Mouse (Mus musculus): ENCODE data around the gene Pbld1. TPM values are rescaled to one million over a fixed set of nuclear protein-coding genes. Genes with fewer than 3 reads are reported as not detected.

The Pbld1 gene
- polyA plus RNA-seq, 1 experiment from 2014 or later = 0.74 TPM

GRCm38 (mm10) chr10:63061266-63061665, 1.3 kb downstream of the Pbld1 start:
- Histone ChIP-seq H3K4me3 (ENCODE audit: low read depth, low read length) (no peak overlapping the region), H3K9me3 (replicated peaks; ENCODE audit: control insufficient read depth, low read length) (no peaks in the 10 kb centered on the region), H3K27ac (replicated peaks; ENCODE audit: low read depth, low read length) (no peak overlapping the region), H3K27me3 (ENCODE audit: control insufficient read depth, insufficient read depth, low read length) (no peaks in the 10 kb centered on the region), H3K9ac (replicated peaks; ENCODE audit: low read length) (no peak overlapping the region), H3K4me1 (ENCODE audit: control insufficient read depth, insufficient read depth, low read length) (no peaks in the 10 kb centered on the region), H3K4me2 (ENCODE audit: low read depth, low read length) (no peak overlapping the region), H3K36me3 (replicated peaks; ENCODE audit: control insufficient read depth, insufficient read depth, low read depth, low read length) (no peaks in the 10 kb centered on the region)
- DNase-seq (ENCODE audit: low spot score) (no peak), ATAC-seq (replicated peaks; ENCODE audit: insufficient number of reproducible peaks, low FRiP score, low TSS enrichment, low read depth) (no peak)
- 70% methylated on average over 12 of the region's 12 CpGs for WGBS

- Histone ChIP-seq H3K9me3 (replicated peaks; ENCODE audit: control insufficient read depth, low read length) (no peaks in the 10 kb centered on the region), H3K9ac (replicated peaks; ENCODE audit: low read length) (no peak overlapping the region), H3K4me3 (ENCODE audit: low read depth, low read length) (no peak overlapping the region), H3K36me3 (replicated peaks; ENCODE audit: control insufficient read depth, insufficient read depth, low read depth, low read length) (no peaks in the 10 kb centered on the region), H3K4me1 (ENCODE audit: control insufficient read depth, insufficient read depth, low read length) (no peaks in the 10 kb centered on the region), H3K4me2 (ENCODE audit: low read depth, low read length) (no peak overlapping the region), H3K27ac (replicated peaks; ENCODE audit: low read depth, low read length) (no peak overlapping the region), H3K27me3 (ENCODE audit: control insufficient read depth, insufficient read depth, low read length) (no peaks in the 10 kb centered on the region)
- 93% methylated on average over 5 of the region's 5 CpGs for WGBS
- DNase-seq (ENCODE audit: low spot score) = no peak
- ATAC-seq (replicated peaks; ENCODE audit: insufficient number of reproducible peaks, low FRiP score, low TSS enrichment, low read depth) = no peak
Measured at GRCm38 (mm10) chr10:63062696-63063095, 2.7 kb downstream of the Pbld1 start.

GRCm38 (mm10) chr10:63063365-63063764, 3.4 kb downstream of the Pbld1 start:
- DNase-seq (ENCODE audit: low spot score) (no peak), ATAC-seq (replicated peaks; ENCODE audit: insufficient number of reproducible peaks, low FRiP score, low TSS enrichment, low read depth) (no peak)
- H3K27ac ChIP-seq (replicated peaks; ENCODE audit: low read depth, low read length) = no peak overlapping the region

GRCm38 (mm10) chr10:63064516-63064915, 4.6 kb downstream of the Pbld1 start:
- no peak overlapping the region for H3K9ac ChIP-seq (replicated peaks; ENCODE audit: low read length)
- no peaks in the 10 kb centered on the region for H3K4me1 ChIP-seq (ENCODE audit: control insufficient read depth, insufficient read depth, low read length)
- no peaks in the 10 kb centered on the region for H3K36me3 ChIP-seq (replicated peaks; ENCODE audit: control insufficient read depth, insufficient read depth, low read depth, low read length)
- no peak overlapping the region for H3K4me3 ChIP-seq (ENCODE audit: low read depth, low read length)
- H3K27me3 ChIP-seq (ENCODE audit: control insufficient read depth, insufficient read depth, low read length) = no peaks in the 10 kb centered on the region
- no peak overlapping the region for H3K4me2 ChIP-seq (ENCODE audit: low read depth, low read length)
- ATAC-seq (replicated peaks; ENCODE audit: insufficient number of reproducible peaks, low FRiP score, low TSS enrichment, low read depth) = no peak
- DNase-seq (ENCODE audit: low spot score) = no peak
- H3K27ac ChIP-seq (replicated peaks; ENCODE audit: low read depth, low read length) = no peak overlapping the region
- WGBS = 83% methylated on average over 9 of the region's 9 CpGs
- no peaks in the 10 kb centered on the region for H3K9me3 ChIP-seq (replicated peaks; ENCODE audit: control insufficient read depth, low read length)

More at GRCm38 (mm10) chr10:63063365-63063764, 3.4 kb downstream of the Pbld1 start:
- Histone ChIP-seq H3K4me3 (ENCODE audit: low read depth, low read length) (no peak overlapping the region), H3K27me3 (ENCODE audit: control insufficient read depth, insufficient read depth, low read length) (no peaks in the 10 kb centered on the region), H3K36me3 (replicated peaks; ENCODE audit: control insufficient read depth, insufficient read depth, low read depth, low read length) (no peaks in the 10 kb centered on the region), H3K4me1 (ENCODE audit: control insufficient read depth, insufficient read depth, low read length) (no peaks in the 10 kb centered on the region), H3K9ac (replicated peaks; ENCODE audit: low read length) (no peak overlapping the region), H3K4me2 (ENCODE audit: low read depth, low read length) (no peak overlapping the region), H3K9me3 (replicated peaks; ENCODE audit: control insufficient read depth, low read length) (no peaks in the 10 kb centered on the region)
- WGBS = 76% methylated on average over 7 of the region's 7 CpGs

- Histone ChIP-seq H3K4me3 (ENCODE audit: low read depth, low read length) (no peak overlapping the region), H3K27ac (replicated peaks; ENCODE audit: low read depth, low read length) (no peak overlapping the region), H3K36me3 (replicated peaks; ENCODE audit: control insufficient read depth, insufficient read depth, low read depth, low read length) (no peaks in the 10 kb centered on the region), H3K27me3 (ENCODE audit: control insufficient read depth, insufficient read depth, low read length) (no peaks in the 10 kb centered on the region), H3K9ac (replicated peaks; ENCODE audit: low read length) (no peak overlapping the region), H3K4me1 (ENCODE audit: control insufficient read depth, insufficient read depth, low read length) (no peaks in the 10 kb centered on the region), H3K9me3 (replicated peaks; ENCODE audit: control insufficient read depth, low read length) (no peaks in the 10 kb centered on the region), H3K4me2 (ENCODE audit: low read depth, low read length) (no peak overlapping the region)
- ATAC-seq (replicated peaks; ENCODE audit: insufficient number of reproducible peaks, low FRiP score, low TSS enrichment, low read depth) (no peak), DNase-seq (ENCODE audit: low spot score) (no peak)
- 55% methylated on average over 8 of the region's 8 CpGs for WGBS
Measured at GRCm38 (mm10) chr10:63065561-63065960, 5.6 kb downstream of the Pbld1 start.

- ATAC-seq (replicated peaks; ENCODE audit: insufficient number of reproducible peaks, low FRiP score, low TSS enrichment, low read depth) (peak; percentile 53; the same call in 1 of the 2 replicates), DNase-seq (ENCODE audit: low spot score) (peak; percentile 82)
- Histone ChIP-seq H3K9ac (replicated peaks; ENCODE audit: low read length) (no peak overlapping the region), H3K36me3 (replicated peaks; ENCODE audit: control insufficient read depth, insufficient read depth, low read depth, low read length) (no peaks in the 10 kb centered on the region), H3K4me3 (ENCODE audit: low read depth, low read length) (no peak overlapping the region), H3K27ac (replicated peaks; ENCODE audit: low read depth, low read length) (no peak overlapping the region), H3K27me3 (ENCODE audit: control insufficient read depth, insufficient read depth, low read length) (no peaks in the 10 kb centered on the region), H3K4me2 (ENCODE audit: low read depth, low read length) (no peak overlapping the region), H3K4me1 (ENCODE audit: control insufficient read depth, insufficient read depth, low read length) (no peaks in the 10 kb centered on the region), H3K9me3 (replicated peaks; ENCODE audit: control insufficient read depth, low read length) (no peaks in the 10 kb centered on the region)
- 12% methylated on average over 5 of the region's 5 CpGs for WGBS
Measured at GRCm38 (mm10) chr10:63065988-63066387, 6.0 kb downstream of the Pbld1 start.

- Histone ChIP-seq H3K4me1 (ENCODE audit: control insufficient read depth, insufficient read depth, low read length) (0 out of 2 replicates have a peak, but pooled peaks cover 2% of the 10 kb centered on the region), H3K36me3 (replicated peaks; ENCODE audit: control insufficient read depth, insufficient read depth, low read depth, low read length) (no peaks in the 10 kb centered on the region), H3K4me3 (ENCODE audit: low read depth, low read length) (no peak overlapping the region), H3K9ac (replicated peaks; ENCODE audit: low read length) (no peak overlapping the region), H3K27ac (replicated peaks; ENCODE audit: low read depth, low read length) (no peak overlapping the region), H3K9me3 (replicated peaks; ENCODE audit: control insufficient read depth, low read length) (no peaks in the 10 kb centered on the region), H3K27me3 (ENCODE audit: control insufficient read depth, insufficient read depth, low read length) (peaks cover 2% of the 10 kb centered on the region; the same call in 1 of the 2 replicates), H3K4me2 (ENCODE audit: low read depth, low read length) (no peak overlapping the region)
- WGBS = 86% methylated on average over 10 of the region's 10 CpGs
- DNase-seq (ENCODE audit: low spot score) = no peak
- ATAC-seq (replicated peaks; ENCODE audit: insufficient number of reproducible peaks, low FRiP score, low TSS enrichment, low read depth) = no peak
Measured at GRCm38 (mm10) chr10:63086304-63086703, 26.3 kb downstream of the Pbld1 start.

- no peak; the same call in 1 of the 2 replicates for ATAC-seq (replicated peaks; ENCODE audit: insufficient number of reproducible peaks, low FRiP score, low TSS enrichment, low read depth)
- 28% methylated on average over 8 of the region's 8 CpGs for WGBS
Measured at GRCm38 (mm10) chr10:63089103-63089757, 29.3 kb downstream of the Pbld1 start.

More at GRCm38 (mm10) chr10:63089103-63089757, 29.3 kb downstream of the Pbld1 start:
- Histone ChIP-seq H3K9ac (replicated peaks; ENCODE audit: low read length) (no peak overlapping the region), H3K27ac (replicated peaks; ENCODE audit: low read depth, low read length) (no peak overlapping the region), H3K4me3 (ENCODE audit: low read depth, low read length) (no peak overlapping the region), H3K4me1 (ENCODE audit: control insufficient read depth, insufficient read depth, low read length) (0 out of 2 replicates have a peak, but pooled peaks cover 2% of the 10 kb centered on the region), H3K36me3 (replicated peaks; ENCODE audit: control insufficient read depth, insufficient read depth, low read depth, low read length) (no peaks in the 10 kb centered on the region), H3K9me3 (replicated peaks; ENCODE audit: control insufficient read depth, low read length) (no peaks in the 10 kb centered on the region), H3K4me2 (ENCODE audit: low read depth, low read length) (peak overlapping the region; percentile 57), H3K27me3 (ENCODE audit: control insufficient read depth, insufficient read depth, low read length) (peaks cover 2% of the 10 kb centered on the region; the same call in 1 of the 2 replicates)
- DNase-seq (ENCODE audit: low spot score) = peak; percentile 28
